Comparison of ENCODE assay signal across 8 mouse cellular contexts in the genomic region with DNA sequence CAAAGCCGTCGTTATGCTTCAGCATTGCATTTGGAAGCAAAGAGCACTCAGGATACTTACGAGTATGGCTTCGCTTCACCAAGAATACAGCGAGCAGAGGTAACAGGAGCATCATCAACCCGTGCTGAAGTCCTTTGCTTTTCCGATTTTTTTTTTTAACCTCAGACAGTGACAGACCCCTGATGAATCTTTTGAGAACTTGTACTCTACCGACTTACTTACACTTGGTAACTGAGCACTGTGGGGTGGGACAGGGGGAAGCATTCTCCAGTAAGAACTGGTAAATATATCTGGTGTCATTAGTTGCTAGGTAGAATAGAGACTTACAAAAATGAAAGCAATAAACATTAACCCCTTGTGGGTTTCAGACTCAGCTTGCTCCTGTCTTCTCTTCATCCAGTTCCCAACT. TPM values are rescaled to one million over a fixed set of nuclear protein-coding genes. Genes with fewer than 3 reads are reported as not detected.
DNase-seq lines count a peak whose midpoint lies in the region; ATAC-seq lines count a peak whose summit lies in the region.

Mr1 (minus strand) TSS at position 243 of the 409 bp plus-strand sequence.

- DNase-seq in ovary, adult 18-20 months (ENCODE audit: low spot score) = peak; percentile 33
- DNase-seq in ovary, postnatal 14 days (ENCODE audit: low spot score) = no peak
- peak in 1 of 2 experiments; percentile 20 for DNase-seq in adrenal gland, adult 18-20 months (ENCODE audit: low spot score in 2 of 2)
- DNase-seq in fibroblast of lung, adult 2 months (ENCODE audit: low read depth) = peak; percentile 57
- DNase-seq in thymus, postnatal 4 days = peak; percentile 50

- no peaks in the 10 kb centered on the region for H3K36me3 ChIP-seq in hindbrain, embryonic 13.5 days
- H3K36me3 ChIP-seq in limb, embryonic 15.5 days = no peaks in the 10 kb centered on the region
- H3K36me3 ChIP-seq in midbrain, embryonic 16.5 days (ENCODE audit: control insufficient read depth, insufficient read depth, low read length) = no peaks in the 10 kb centered on the region

- H3K4me3 ChIP-seq in hindbrain, embryonic 13.5 days = peak within 1 kb of the TSS; percentile 12; the same call in 1 of the 2 replicates
- H3K4me3 ChIP-seq in limb, embryonic 15.5 days = peak within 1 kb of the TSS; percentile 49
- peak within 1 kb of the TSS; percentile 16; the same call in 1 of the 2 replicates for H3K4me3 ChIP-seq in midbrain, embryonic 16.5 days (ENCODE audit: low read depth, low read length)

- no peaks in the 10 kb centered on the region for H3K9me3 ChIP-seq in hindbrain, embryonic 13.5 days
- no peaks in the 10 kb centered on the region for H3K9me3 ChIP-seq in limb, embryonic 15.5 days
- H3K9me3 ChIP-seq in midbrain, embryonic 16.5 days (replicated peaks; ENCODE audit: control insufficient read depth, low read length, poor library complexity, severe bottlenecking) = no peaks in the 10 kb centered on the region

- WGBS in hindbrain, embryonic 13.5 days = 55% methylated on average over 8 of the region's 8 CpGs
- 21% methylated on average over 8 of the region's 8 CpGs for WGBS in limb, embryonic 15.5 days
- 62% methylated on average over 8 of the region's 8 CpGs for WGBS in midbrain, embryonic 16.5 days

- H3K27ac ChIP-seq in hindbrain, embryonic 13.5 days = no peak within 1 kb of the TSS
- H3K27ac ChIP-seq in limb, embryonic 15.5 days = peak within 1 kb of the TSS; percentile 59
- no peak within 1 kb of the TSS for H3K27ac ChIP-seq in midbrain, embryonic 16.5 days (ENCODE audit: low read length)

- H3K4me1 ChIP-seq in hindbrain, embryonic 13.5 days (replicated peaks) = no peaks in the 10 kb centered on the region
- H3K4me1 ChIP-seq in limb, embryonic 15.5 days = peaks cover 7% of the 10 kb centered on the region
- no peaks in the 10 kb centered on the region for H3K4me1 ChIP-seq in midbrain, embryonic 16.5 days (ENCODE audit: control insufficient read depth, insufficient read depth, low read length)

- H3K9ac ChIP-seq in hindbrain, embryonic 13.5 days = no peak within 1 kb of the TSS
- peak within 1 kb of the TSS; percentile 49 for H3K9ac ChIP-seq in limb, embryonic 15.5 days
- 0 out of 2 replicates have a peak within 1 kb of the TSS, but pooled peaks have one; percentile 10 for H3K9ac ChIP-seq in midbrain, embryonic 16.5 days (ENCODE audit: low read depth, low read length)

- no peaks in the 10 kb centered on the region for H3K27me3 ChIP-seq in hindbrain, embryonic 13.5 days
- H3K27me3 ChIP-seq in limb, embryonic 15.5 days = no peaks in the 10 kb centered on the region
- H3K27me3 ChIP-seq in midbrain, embryonic 16.5 days (ENCODE audit: control insufficient read depth, insufficient read depth, low read depth, low read length) = no peaks in the 10 kb centered on the region

- no peak within 1 kb of the TSS for H3K4me2 ChIP-seq in hindbrain, embryonic 13.5 days
- peak within 1 kb of the TSS; percentile 54 for H3K4me2 ChIP-seq in limb, embryonic 15.5 days
- no peak within 1 kb of the TSS for H3K4me2 ChIP-seq in midbrain, embryonic 16.5 days (ENCODE audit: low read length)

- ATAC-seq in hindbrain, embryonic 13.5 days (ENCODE audit: low FRiP score) = no peak
- peak; percentile 90 for ATAC-seq in limb, embryonic 15.5 days (ENCODE audit: insufficient number of reproducible peaks, low FRiP score, low TSS enrichment, low read depth)
- no peak for ATAC-seq in midbrain, embryonic 16.5 days

RNA-seq across cellular contexts. Expression of gene Mr1, which starts in this region (rescaled TPM):
- total RNA-seq in adrenal gland, adult 18-20 months (2021) = 10 to 100 TPM; 24.9 to 32.1 TPM
- 1.3 and 2.1 TPM in 2 replicates for polyA plus RNA-seq in hindbrain, embryonic 13.5 days (2015; fragmentation: Nextera tagmentation; extraction: Ambion mirVana)
- polyA plus RNA-seq in limb, embryonic 15.5 days (2015; fragmentation: Nextera tagmentation; extraction: Ambion mirVana) = 9.6 and 10.5 TPM in 2 replicates
- polyA plus RNA-seq in midbrain, embryonic 16.5 days (2015; fragmentation: Nextera tagmentation; extraction: Ambion mirVana) = 1.3 and 1.6 TPM in 2 replicates
